Mouse (Mus musculus) embryonic facial prominence, embryonic 10.5 days (tissue): ENCODE results near the gene Vars2. TPM values are rescaled to one million over a fixed set of nuclear protein-coding genes. Genes with fewer than 3 reads are reported as not detected.
A peak's percentile ranks its signal among the peaks of the same experiment; 100 is the strongest.

Experiments
- DNase-seq: peaks from one replicate; pipeline ENCODE4 v3.0.0-alpha.2; 2017; ENCODE audit warnings: low spot score
- H3K27ac ChIP-seq: fragments of 300-500 bp; sonication (generic); replicated peaks from 2 replicates; pipeline ENCODE4 v1.5.1; 2016; ENCODE audit warnings: mild to moderate bottlenecking
- H3K27me3 ChIP-seq: fragments of 300-500 bp; sonication (generic); replicated peaks from 2 replicates; pipeline ENCODE4 v1.6.1; 2016; ENCODE audit warnings: low read depth, mild to moderate bottlenecking; ENCODE audit not compliant: poor library complexity, severe bottlenecking
- H3K36me3 ChIP-seq: fragments of 300-500 bp; sonication (generic); replicated peaks from 2 replicates; pipeline ENCODE4 v1.6.1; 2016; ENCODE audit warnings: mild to moderate bottlenecking, moderate library complexity
- H3K4me1 ChIP-seq: fragments of 300-500 bp; sonication (generic); 2 replicates; pipeline ENCODE4 v1.6.1; 2016
- H3K4me3 ChIP-seq: fragments of 300-500 bp; sonication (generic); 2 replicates; pipeline ENCODE4 v1.5.1; 2016; ENCODE audit warnings: mild to moderate bottlenecking, moderate library complexity
- H3K9me3 ChIP-seq: fragments of 300-500 bp; sonication (generic); 2 replicates; pipeline ENCODE4 v1.6.1; 2016; ENCODE audit warnings: mild to moderate bottlenecking
- WGBS: fragments of 180-500 bp; shearing (Covaris S2); methylation state at CpG from one replicate; pipeline ENCODE4 v1.1.7; 2016; 5-methylcytosine and 5-hydroxymethylcytosine counted together
- polyA plus RNA-seq: library from polyadenylated mRNA; unstranded; fragments of >200 nt; fragmentation: Nextera tagmentation; extraction: Ambion mirVana; gene quantifications from 2 replicates; pipeline ENCODE4 v1.2.1, GENCODE M21; 2016

Gene Vars2
- polyA plus RNA-seq, 1 experiment from 2014 or later, result 19.9 TPM

GRCm38 (mm10) chr17:35701203-35701977 is 34.0 kb upstream of the Vars2 start:
- WGBS, result 2% methylated on average over 16 of the region's 16 CpGs
- no peaks in the 10 kb centered on the region for H3K9me3 ChIP-seq
- no peak for DNase-seq
- H3K4me3 ChIP-seq, result peak overlapping the region; percentile 82
- peaks cover 87% of the 10 kb centered on the region for H3K27me3 ChIP-seq
- H3K36me3 ChIP-seq, result 0 out of 2 replicates have a peak, but pooled peaks cover 5% of the 10 kb centered on the region
- H3K4me1 ChIP-seq, result peaks cover 92% of the 10 kb centered on the region
- H3K27ac ChIP-seq, result peak overlapping the region; percentile 91

DNA sequence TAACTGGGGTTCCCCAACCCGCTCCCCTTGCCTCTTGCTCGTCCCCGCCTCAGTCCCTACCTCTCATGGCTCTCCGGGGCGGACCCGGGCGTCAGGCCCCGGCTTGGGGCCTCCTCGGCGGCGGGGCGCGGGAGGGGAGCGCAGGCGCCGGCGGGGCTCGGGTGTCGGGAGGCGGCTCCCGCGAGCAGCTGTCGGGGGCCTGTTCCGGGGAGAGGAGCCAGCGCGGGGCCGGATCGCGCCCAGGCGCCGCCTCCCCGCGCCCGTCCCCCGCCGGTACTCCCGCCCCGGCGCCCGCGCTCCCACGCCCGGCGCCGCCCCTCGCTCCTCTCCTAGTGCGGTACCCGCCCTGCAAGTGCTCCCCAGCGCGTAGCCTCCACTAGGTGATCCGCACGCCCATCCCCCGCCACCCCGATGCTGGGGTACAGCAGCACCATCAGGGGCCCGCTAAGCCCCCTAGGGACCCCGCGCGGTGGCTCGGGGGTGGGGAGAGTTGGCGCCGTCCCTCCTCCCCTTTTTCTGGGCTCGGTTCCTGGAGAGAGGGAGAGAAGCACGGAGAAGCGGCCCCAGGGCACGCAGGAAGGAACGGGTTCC is 33.1 kb upstream of the Vars2 start:
- peaks cover 87% of the 10 kb centered on the region for H3K27me3 ChIP-seq
- peak; percentile 73 for DNase-seq
- under 1% methylated on average over 66 of the region's 66 CpGs for WGBS

GRCm38 (mm10) chr17:35699919-35700318 is 32.5 kb upstream of the Vars2 start:
- peaks cover 7% of the 10 kb centered on the region for H3K9me3 ChIP-seq
- H3K36me3 ChIP-seq, result peaks cover 17% of the 10 kb centered on the region
- peak overlapping the region; percentile 91 for H3K27ac ChIP-seq
- H3K27me3 ChIP-seq, result peaks cover 82% of the 10 kb centered on the region
- DNase-seq, result peak; percentile 52
- WGBS, result 3% methylated on average over 19 of the region's 19 CpGs
- H3K4me1 ChIP-seq, result peaks cover 78% of the 10 kb centered on the region
- H3K4me3 ChIP-seq, result peak overlapping the region; percentile 82

More for the DNA sequence above, 33.1 kb upstream of the Vars2 start:
- Histone ChIP-seq H3K36me3 (peaks cover 11% of the 10 kb centered on the region), H3K27ac (peak overlapping the region; percentile 91), H3K9me3 (peaks cover 2% of the 10 kb centered on the region), H3K4me1 (peaks cover 84% of the 10 kb centered on the region), H3K4me3 (peak overlapping the region; percentile 82)

GRCm38 (mm10) chr17:35698501-35698883 is 31.1 kb upstream of the Vars2 start:
- WGBS, result 31% methylated on average over 5 of the region's 5 CpGs

DNA sequence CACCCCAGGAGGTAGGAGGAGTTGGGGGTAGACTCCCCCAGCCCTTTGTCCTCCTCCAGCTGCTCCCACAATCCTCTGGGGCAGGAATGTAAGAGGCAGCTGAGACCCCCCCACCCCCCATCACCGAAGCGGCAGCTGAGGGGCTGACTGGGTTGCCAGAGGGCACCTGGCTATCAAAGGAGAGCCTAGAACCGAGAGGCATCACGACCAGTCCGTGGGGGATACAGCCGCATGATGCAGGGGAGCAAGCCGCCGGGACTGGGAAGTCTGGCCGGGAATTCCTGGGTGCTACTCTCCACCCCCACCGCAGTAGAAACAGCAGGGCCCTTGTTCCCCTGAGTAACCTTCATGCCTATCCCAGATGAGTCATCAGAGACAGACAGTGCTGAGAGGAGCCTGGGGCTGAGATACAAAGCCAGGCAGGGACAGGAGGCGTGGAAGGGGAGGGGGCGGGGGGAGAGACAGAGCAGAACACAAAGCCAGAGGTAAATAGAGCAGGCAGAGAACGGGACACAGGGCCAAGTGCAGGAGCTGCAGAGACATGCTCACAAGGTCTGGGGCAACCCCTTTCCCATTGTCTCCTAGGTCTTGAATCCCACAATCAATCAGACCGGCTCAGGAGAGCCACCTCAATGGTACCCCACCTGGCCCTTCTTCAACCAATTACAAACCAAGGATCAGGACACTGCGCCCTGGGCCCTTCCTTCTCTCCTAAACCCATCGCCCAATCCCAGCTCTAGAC is 30.5 kb upstream of the Vars2 start:
- peaks cover 7% of the 10 kb centered on the region for H3K9me3 ChIP-seq
- peaks cover 64% of the 10 kb centered on the region for H3K27me3 ChIP-seq
- 3% methylated on average over 16 of the region's 16 CpGs for WGBS
- H3K4me1 ChIP-seq, result peaks cover 59% of the 10 kb centered on the region
- peak; percentile 74 for DNase-seq
- H3K4me3 ChIP-seq, result peak overlapping the region; percentile 54
- peaks cover 28% of the 10 kb centered on the region for H3K36me3 ChIP-seq
- H3K27ac ChIP-seq, result peak overlapping the region; percentile 87

More at GRCm38 (mm10) chr17:35698501-35698883, 31.1 kb upstream of the Vars2 start:
- H3K27me3 ChIP-seq, result peaks cover 69% of the 10 kb centered on the region
- peak overlapping the region; percentile 54 for H3K4me3 ChIP-seq
- DNase-seq, result no peak
- H3K27ac ChIP-seq, result peak overlapping the region; percentile 87
- peaks cover 7% of the 10 kb centered on the region for H3K9me3 ChIP-seq
- H3K36me3 ChIP-seq, result peaks cover 22% of the 10 kb centered on the region
- peaks cover 64% of the 10 kb centered on the region for H3K4me1 ChIP-seq

DNA sequence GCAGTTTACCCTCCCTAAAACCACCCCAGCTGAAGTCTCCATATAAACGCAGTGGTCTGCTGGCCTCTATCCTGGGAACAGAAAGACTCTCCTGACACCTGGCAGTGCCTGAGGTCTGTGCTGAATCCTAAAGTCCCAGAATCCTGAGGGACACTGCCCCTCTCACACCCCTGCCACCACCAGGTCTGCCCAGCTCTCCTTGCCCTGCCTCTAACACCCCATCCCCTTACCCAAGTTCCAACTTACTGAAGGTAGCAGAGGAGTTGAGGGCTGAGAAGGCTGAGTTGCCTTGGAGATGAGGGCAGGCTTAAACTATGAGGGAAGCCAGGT is 30.0 kb upstream of the Vars2 start:
- WGBS, result 18% methylated on average over 1 of the region's 1 CpGs
- Histone ChIP-seq H3K4me3 (peak overlapping the region; percentile 54), H3K36me3 (peaks cover 33% of the 10 kb centered on the region), H3K9me3 (peaks cover 7% of the 10 kb centered on the region), H3K27me3 (peaks cover 58% of the 10 kb centered on the region), H3K4me1 (peaks cover 54% of the 10 kb centered on the region), H3K27ac (peak overlapping the region; percentile 87)
- DNase-seq, result no peak

GRCm38 (mm10) chr17:35696691-35697090 is 29.3 kb upstream of the Vars2 start:
- H3K4me1 ChIP-seq, result peaks cover 47% of the 10 kb centered on the region
- H3K27me3 ChIP-seq, result peaks cover 51% of the 10 kb centered on the region
- no peak overlapping the region for H3K4me3 ChIP-seq
- H3K9me3 ChIP-seq, result peaks cover 7% of the 10 kb centered on the region
- no peak for DNase-seq
- no peak overlapping the region; the same call in 1 of the 2 replicates for H3K27ac ChIP-seq
- peaks cover 40% of the 10 kb centered on the region for H3K36me3 ChIP-seq
- 69% methylated on average over 6 of the region's 6 CpGs for WGBS

DNA sequence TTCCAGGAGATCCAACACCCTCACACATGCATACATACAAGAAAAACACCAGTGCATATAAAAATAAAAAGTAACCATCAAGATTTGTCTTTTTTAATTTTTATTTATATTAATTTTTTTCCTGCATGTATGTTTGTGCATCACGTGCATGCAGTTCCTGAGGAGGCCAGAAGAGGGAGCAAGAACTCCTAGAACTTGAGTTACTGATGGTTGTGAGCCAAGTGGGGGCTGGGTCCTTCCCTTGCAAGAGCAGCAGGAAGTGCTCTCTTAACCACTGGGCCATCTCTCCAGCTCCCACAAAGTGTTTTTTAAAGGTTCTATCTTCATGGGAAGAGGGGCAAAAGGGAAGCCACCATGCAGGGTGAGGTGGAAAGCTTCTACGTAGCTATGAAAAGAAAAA is 27.9 kb upstream of the Vars2 start:
- DNase-seq, result no peak
- peaks cover 54% of the 10 kb centered on the region for H3K36me3 ChIP-seq
- peaks cover 33% of the 10 kb centered on the region for H3K4me1 ChIP-seq
- 92% methylated on average over 2 of the region's 2 CpGs for WGBS
- no peak overlapping the region for H3K27ac ChIP-seq
- peaks cover 37% of the 10 kb centered on the region for H3K27me3 ChIP-seq
- H3K9me3 ChIP-seq, result peaks cover 7% of the 10 kb centered on the region
- no peak overlapping the region for H3K4me3 ChIP-seq

GRCm38 (mm10) chr17:35693906-35694305 is 26.5 kb upstream of the Vars2 start:
- no peak overlapping the region for H3K4me3 ChIP-seq
- H3K27me3 ChIP-seq, result peaks cover 24% of the 10 kb centered on the region
- H3K4me1 ChIP-seq, result peaks cover 23% of the 10 kb centered on the region
- DNase-seq, result no peak
- peaks cover 7% of the 10 kb centered on the region for H3K9me3 ChIP-seq
- H3K27ac ChIP-seq, result no peak overlapping the region
- H3K36me3 ChIP-seq, result peaks cover 64% of the 10 kb centered on the region
- WGBS, result 93% methylated on average over 5 of the region's 5 CpGs

DNA sequence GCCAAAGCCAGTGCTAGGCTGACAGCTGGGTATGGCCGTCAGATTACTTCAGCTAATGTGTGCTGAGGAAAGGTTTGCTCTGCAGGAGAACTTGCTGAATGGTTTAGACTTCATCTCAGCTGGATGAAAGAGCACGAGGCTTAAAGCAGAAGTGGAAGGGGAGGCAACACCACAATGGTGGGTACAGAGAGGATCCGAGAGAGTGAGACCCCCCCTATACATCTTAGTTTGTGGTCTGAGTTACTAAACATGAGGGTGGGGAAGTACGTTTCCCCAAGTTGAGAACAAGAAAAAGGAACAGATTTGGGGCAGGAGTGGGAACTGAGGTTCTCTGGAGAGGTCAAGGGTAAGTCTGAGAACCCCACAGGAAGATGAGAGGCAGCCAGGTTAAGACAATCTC is 25.0 kb upstream of the Vars2 start:
- DNase-seq, result no peak
- Histone ChIP-seq H3K9me3 (peaks cover 7% of the 10 kb centered on the region), H3K4me1 (peaks cover 9% of the 10 kb centered on the region), H3K36me3 (peaks cover 79% of the 10 kb centered on the region), H3K4me3 (no peak overlapping the region), H3K27me3 (peaks cover 8% of the 10 kb centered on the region), H3K27ac (no peak overlapping the region)
- 81% methylated on average over 4 of the region's 4 CpGs for WGBS

GRCm38 (mm10) chr17:35691811-35692210 is 24.4 kb upstream of the Vars2 start:
- no peak overlapping the region; the same call in 1 of the 2 replicates for H3K4me3 ChIP-seq
- peaks cover 84% of the 10 kb centered on the region for H3K36me3 ChIP-seq
- H3K9me3 ChIP-seq, result peaks cover 7% of the 10 kb centered on the region
- 0 out of 2 replicates have a peak, but pooled peaks cover 8% of the 10 kb centered on the region for H3K27me3 ChIP-seq
- peaks cover 4% of the 10 kb centered on the region; the same call in 1 of the 2 replicates for H3K4me1 ChIP-seq
- 79% methylated on average over 4 of the region's 4 CpGs for WGBS
- no peak overlapping the region for H3K27ac ChIP-seq
- DNase-seq, result no peak

DNA sequence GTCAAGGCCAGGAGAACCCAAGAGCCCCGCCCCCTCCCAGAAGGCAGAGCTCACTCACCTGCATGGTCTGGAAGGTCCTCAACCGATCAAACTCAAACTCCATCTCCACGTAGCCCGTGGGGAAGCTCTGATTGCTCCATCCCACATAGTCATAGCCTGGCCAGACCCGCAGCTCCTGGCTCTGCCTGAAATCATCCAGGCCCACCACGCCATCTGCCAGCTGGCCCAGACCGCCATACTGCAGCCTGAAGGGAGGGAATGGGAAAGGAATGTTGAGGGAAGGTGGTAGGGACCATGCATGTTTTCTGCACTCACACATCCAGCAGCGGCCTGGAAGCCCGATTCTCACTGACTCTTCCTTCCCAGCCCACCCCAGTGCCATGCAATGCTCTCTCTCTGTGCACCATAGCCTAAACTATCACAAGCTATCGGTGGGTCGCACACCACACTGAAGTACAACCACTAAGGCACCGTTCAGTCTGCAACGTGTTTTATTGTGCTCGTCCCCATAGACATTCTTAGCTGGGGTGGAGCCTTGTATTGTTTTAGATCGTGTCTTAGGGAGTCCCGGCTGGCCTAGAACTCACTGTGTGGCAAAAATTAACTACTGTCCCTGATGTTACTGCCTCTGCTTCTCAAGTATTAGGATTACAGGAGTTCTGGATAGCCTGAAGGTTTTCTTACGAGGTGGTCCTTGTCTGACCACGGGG is 22.7 kb upstream of the Vars2 start:
- peaks cover 16% of the 10 kb centered on the region for H3K27me3 ChIP-seq
- H3K9me3 ChIP-seq, result peaks cover under 1% of the 10 kb centered on the region; the same call in 1 of the 2 replicates
- peaks cover 13% of the 10 kb centered on the region for H3K4me1 ChIP-seq
- no peak for DNase-seq
- no peak overlapping the region for H3K27ac ChIP-seq
- H3K4me3 ChIP-seq, result no peak overlapping the region
- WGBS, result 91% methylated on average over 18 of the region's 18 CpGs
- H3K36me3 ChIP-seq, result peaks cover 92% of the 10 kb centered on the region
